Mouse (Mus musculus) limb, embryonic 15.5 days (tissue): ENCODE measurements around the gene Lrg1. TPM values are rescaled to one million over a fixed set of nuclear protein-coding genes. Genes with fewer than 3 reads are reported as not detected.
"Not testable (repeated sequence)": the region's sequence is repeated elsewhere in the genome, so short reads cannot be mapped to it uniquely, and the experiment has no call there.

Source experiments
- ATAC-seq: fragments of 200-750 bp; cut with Nextera tagmentation; 2 replicates; pipeline ENCODE4 v1.8.0; 2017; ENCODE audit warnings: low read depth, moderate TSS enrichment; ENCODE audit not compliant: insufficient number of reproducible peaks, low FRiP score, low TSS enrichment
- H3K27ac ChIP-seq: fragments of 300-500 bp; sonication (generic); 2 replicates; pipeline ENCODE4 v1.5.1; 2015; ENCODE audit warnings: moderate library complexity, mild to moderate bottlenecking, inconsistent platforms
- H3K27me3 ChIP-seq: fragments of 300-500 bp; sonication (generic); 2 replicates; pipeline ENCODE4 v1.6.1; 2015; ENCODE audit warnings: inconsistent platforms
- H3K36me3 ChIP-seq: fragments of 300-500 bp; sonication (generic); 2 replicates; pipeline ENCODE4 v1.6.1; 2015; ENCODE audit warnings: inconsistent platforms
- H3K4me1 ChIP-seq: fragments of 300-500 bp; sonication (generic); 2 replicates; pipeline ENCODE4 v1.6.1; 2015; ENCODE audit warnings: inconsistent platforms
- H3K4me2 ChIP-seq: fragments of 300-500 bp; sonication (generic); 2 replicates; pipeline ENCODE4 v1.6.1; 2015; ENCODE audit warnings: mild to moderate bottlenecking, inconsistent platforms
- H3K4me3 ChIP-seq: fragments of 300-500 bp; sonication (generic); 2 replicates; pipeline ENCODE4 v1.5.1; 2015; ENCODE audit warnings: mild to moderate bottlenecking, inconsistent platforms
- H3K9ac ChIP-seq: fragments of 300-500 bp; sonication (generic); 2 replicates; pipeline ENCODE4 v1.6.1; 2015; ENCODE audit warnings: inconsistent platforms
- H3K9me3 ChIP-seq: fragments of 300-500 bp; sonication (generic); 2 replicates; pipeline ENCODE4 v1.6.1; 2016; ENCODE audit warnings: inconsistent platforms
- WGBS: fragments of 180-500 bp; shearing (Covaris S2); methylation state at CpG from one replicate; pipeline ENCODE4 v1.1.7; 2015; 5-methylcytosine and 5-hydroxymethylcytosine counted together
- polyA plus RNA-seq: library from polyadenylated mRNA; unstranded; fragments of >200 nt; fragmentation: Nextera tagmentation; extraction: Ambion mirVana; gene quantifications from 2 replicates; pipeline ENCODE4 v1.2.1, GENCODE M21; 2015

The Lrg1 gene
- polyA plus RNA-seq, 1 experiment from 2014 or later = 0.55 TPM

DNA sequence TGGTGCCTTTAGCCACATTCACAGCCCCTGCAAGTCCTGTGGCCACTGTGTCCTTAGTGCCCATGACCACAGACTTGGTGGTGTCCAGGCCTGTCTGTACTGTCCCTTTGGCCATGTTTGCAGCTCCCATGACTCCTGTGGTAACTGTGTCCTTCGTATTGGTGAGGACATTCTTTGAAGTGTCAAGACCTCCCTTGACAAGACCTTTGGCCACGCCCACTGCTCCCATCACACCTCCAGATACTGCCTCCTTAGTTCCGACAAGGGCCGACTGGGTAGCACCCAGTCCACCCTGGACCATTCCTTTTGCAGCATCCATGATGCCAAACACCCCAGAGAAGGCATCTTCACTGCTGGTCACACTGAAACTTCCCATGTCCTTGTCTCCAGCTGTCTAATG is 14.8 kb downstream of the Lrg1 start:
- Histone ChIP-seq H3K36me3 (peaks cover 26% of the 10 kb centered on the region), H3K4me2 (no peak overlapping the region), H3K4me1 (no peaks in the 10 kb centered on the region), H3K9ac (no peak overlapping the region), H3K4me3 (no peak overlapping the region), H3K27ac (no peak overlapping the region), H3K27me3 (no peaks in the 10 kb centered on the region), H3K9me3 (no peaks in the 10 kb centered on the region)
- WGBS = 61% methylated on average over 4 of the region's 4 CpGs
- no peak for ATAC-seq

GRCm38 (mm10) chr17:56106436-56106835 is 15.4 kb downstream of the Lrg1 start:
- H3K4me2 ChIP-seq, H3K4me1 ChIP-seq, H3K9me3 ChIP-seq, ATAC-seq, H3K9ac ChIP-seq, H3K4me3 ChIP-seq, H3K27me3 ChIP-seq, H3K27ac ChIP-seq: not testable (repeated sequence)
- 95% methylated on average over 4 of the region's 4 CpGs for WGBS
- peaks cover 31% of the 10 kb centered on the region for H3K36me3 ChIP-seq

GRCm38 (mm10) chr17:56104821-56105220 is 17.0 kb downstream of the Lrg1 start:
- not testable (repeated sequence) for H3K9me3 ChIP-seq, H3K27me3 ChIP-seq, H3K9ac ChIP-seq, ATAC-seq, H3K27ac ChIP-seq, H3K4me2 ChIP-seq, H3K4me3 ChIP-seq, H3K4me1 ChIP-seq
- peaks cover 48% of the 10 kb centered on the region for H3K36me3 ChIP-seq
- WGBS = 83% methylated on average over 3 of the region's 5 CpGs

GRCm38 (mm10) chr17:56103465-56104285 is 18.1 kb downstream of the Lrg1 start:
- no peaks in the 10 kb centered on the region for H3K9me3 ChIP-seq
- H3K27ac ChIP-seq = no peak overlapping the region
- WGBS = 94% methylated on average over 8 of the region's 8 CpGs
- peaks cover 58% of the 10 kb centered on the region for H3K36me3 ChIP-seq
- H3K9ac ChIP-seq = no peak overlapping the region
- H3K4me3 ChIP-seq = no peak overlapping the region
- H3K4me1 ChIP-seq = no peaks in the 10 kb centered on the region
- ATAC-seq = no peak
- H3K4me2 ChIP-seq = no peak overlapping the region
- H3K27me3 ChIP-seq = no peaks in the 10 kb centered on the region

- Histone ChIP-seq H3K36me3 (peaks cover 61% of the 10 kb centered on the region), H3K4me1 (no peaks in the 10 kb centered on the region), H3K4me2 (no peak overlapping the region), H3K9me3 (no peaks in the 10 kb centered on the region), H3K9ac (no peak overlapping the region), H3K27me3 (no peaks in the 10 kb centered on the region), H3K4me3 (no peak overlapping the region), H3K27ac (no peak overlapping the region)
- 95% methylated on average over 9 of the region's 9 CpGs for WGBS
- no peak for ATAC-seq
Measured at GRCm38 (mm10) chr17:56102927-56103326, 18.9 kb downstream of the Lrg1 start.

- Histone ChIP-seq H3K4me2 (no peak overlapping the region), H3K9me3 (no peaks in the 10 kb centered on the region), H3K36me3 (peaks cover 69% of the 10 kb centered on the region), H3K9ac (no peak overlapping the region), H3K4me3 (no peak overlapping the region), H3K4me1 (no peaks in the 10 kb centered on the region), H3K27ac (no peak overlapping the region), H3K27me3 (no peaks in the 10 kb centered on the region)
- no peak for ATAC-seq
- WGBS = 93% methylated on average over 5 of the region's 5 CpGs
Measured at GRCm38 (mm10) chr17:56102158-56102557, 19.6 kb downstream of the Lrg1 start.

GRCm38 (mm10) chr17:56100811-56101210 is 21.0 kb downstream of the Lrg1 start:
- ATAC-seq = no peak
- WGBS = 96% methylated on average over 3 of the region's 3 CpGs

GRCm38 (mm10) chr17:56098711-56099572 is 22.9 kb downstream of the Lrg1 start:
- Histone ChIP-seq H3K4me3 (no peak overlapping the region), H3K36me3 (peaks cover 92% of the 10 kb centered on the region), H3K9me3 (no peaks in the 10 kb centered on the region), H3K27me3 (no peaks in the 10 kb centered on the region), H3K4me2 (no peak overlapping the region), H3K9ac (no peak overlapping the region), H3K27ac (no peak overlapping the region), H3K4me1 (no peaks in the 10 kb centered on the region)
- WGBS = 93% methylated on average over 15 of the region's 15 CpGs
- no peak for ATAC-seq

More at GRCm38 (mm10) chr17:56100811-56101210, 21.0 kb downstream of the Lrg1 start:
- no peaks in the 10 kb centered on the region for H3K27me3 ChIP-seq
- H3K4me1 ChIP-seq = no peaks in the 10 kb centered on the region
- no peak overlapping the region for H3K4me2 ChIP-seq
- no peak overlapping the region for H3K9ac ChIP-seq
- H3K27ac ChIP-seq = no peak overlapping the region
- H3K9me3 ChIP-seq = no peaks in the 10 kb centered on the region
- H3K36me3 ChIP-seq = peaks cover 83% of the 10 kb centered on the region
- H3K4me3 ChIP-seq = no peak overlapping the region

DNA sequence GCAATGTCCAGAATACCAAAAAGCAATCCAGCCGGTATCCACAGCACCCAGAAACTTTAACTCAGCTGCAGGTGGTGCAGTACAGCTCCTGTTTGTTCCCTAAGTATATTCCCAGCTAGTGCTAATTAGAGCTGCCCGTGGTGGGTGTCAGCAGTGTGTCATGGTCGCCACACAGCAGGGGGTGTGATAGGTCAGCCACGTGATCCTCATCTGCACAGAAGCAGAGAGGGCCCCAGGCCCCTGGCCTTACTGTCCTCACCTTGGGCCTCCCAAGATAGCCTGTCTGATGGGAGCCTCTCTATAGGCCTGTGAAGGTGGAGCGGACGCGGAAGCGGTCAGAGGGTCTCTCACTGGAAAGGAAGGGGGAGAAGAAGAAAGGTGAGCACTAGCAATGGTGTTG is 23.6 kb downstream of the Lrg1 start:
- H3K4me1 ChIP-seq = no peaks in the 10 kb centered on the region
- ATAC-seq = no peak
- H3K4me3 ChIP-seq = no peak overlapping the region
- H3K9me3 ChIP-seq = no peaks in the 10 kb centered on the region
- no peak overlapping the region for H3K9ac ChIP-seq
- H3K27ac ChIP-seq = no peak overlapping the region
- WGBS = 90% methylated on average over 8 of the region's 8 CpGs
- H3K36me3 ChIP-seq = peaks cover 91% of the 10 kb centered on the region
- H3K27me3 ChIP-seq = no peaks in the 10 kb centered on the region
- no peak overlapping the region for H3K4me2 ChIP-seq

DNA sequence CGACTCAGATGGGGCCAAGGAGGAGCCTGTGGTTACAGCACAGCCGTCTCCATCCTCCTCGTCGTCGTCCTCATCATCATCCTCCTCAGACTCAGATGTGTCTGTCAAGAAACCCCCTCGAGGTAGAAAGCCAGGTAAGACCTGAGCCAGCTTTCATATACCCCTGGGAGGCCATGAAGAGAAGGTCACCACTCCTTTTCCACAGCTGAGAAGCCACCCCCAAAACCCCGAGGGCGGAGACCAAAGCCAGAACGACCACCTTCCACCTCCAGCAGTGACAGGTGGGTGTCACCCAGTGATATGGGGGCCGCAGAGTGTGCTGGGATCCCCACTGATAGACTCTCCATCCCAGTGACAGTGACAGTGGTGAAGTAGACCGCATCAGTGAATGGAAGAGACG is 24.9 kb downstream of the Lrg1 start:
- no peak for ATAC-seq
- Histone ChIP-seq H3K27ac (no peak overlapping the region), H3K4me2 (no peak overlapping the region), H3K36me3 (peaks cover 83% of the 10 kb centered on the region), H3K4me1 (no peaks in the 10 kb centered on the region), H3K27me3 (no peaks in the 10 kb centered on the region), H3K9me3 (no peaks in the 10 kb centered on the region), H3K9ac (no peak overlapping the region), H3K4me3 (no peak overlapping the region)
- 87% methylated on average over 12 of the region's 12 CpGs for WGBS

GRCm38 (mm10) chr17:56092794-56093193 is 29.0 kb downstream of the Lrg1 start:
- no peaks in the 10 kb centered on the region for H3K4me1 ChIP-seq
- peaks cover 72% of the 10 kb centered on the region for H3K36me3 ChIP-seq
- no peak overlapping the region for H3K4me3 ChIP-seq
- H3K9me3 ChIP-seq = no peaks in the 10 kb centered on the region
- H3K27me3 ChIP-seq = no peaks in the 10 kb centered on the region
- 77% methylated on average over 1 of the region's 1 CpGs for WGBS
- no peak overlapping the region for H3K27ac ChIP-seq
- no peak overlapping the region for H3K9ac ChIP-seq
- H3K4me2 ChIP-seq = no peak overlapping the region
- no peak for ATAC-seq

GRCm38 (mm10) chr17:56092312-56092711 is 29.5 kb downstream of the Lrg1 start:
- H3K9me3 ChIP-seq = no peaks in the 10 kb centered on the region
- H3K4me2 ChIP-seq = no peak overlapping the region
- no peak overlapping the region for H3K4me3 ChIP-seq
- H3K36me3 ChIP-seq = peaks cover 68% of the 10 kb centered on the region
- H3K4me1 ChIP-seq = no peaks in the 10 kb centered on the region
- H3K27me3 ChIP-seq = no peaks in the 10 kb centered on the region
- H3K27ac ChIP-seq = no peak overlapping the region
- 94% methylated on average over 1 of the region's 1 CpGs for WGBS
- ATAC-seq = no peak
- no peak overlapping the region for H3K9ac ChIP-seq
